Mouse (Mus musculus) hindbrain, postnatal 0 days (tissue): ENCODE data around the gene Ttc39d. TPM values are rescaled to one million over a fixed set of nuclear protein-coding genes. Genes with fewer than 3 reads are reported as not detected.
"Not testable (repeated sequence)": the region's sequence is repeated elsewhere in the genome, so short reads cannot be mapped to it uniquely, and the experiment has no call there.

Source experiments
- ATAC-seq: fragments of 200-750 bp; cut with Nextera tagmentation; 2 replicates; pipeline ENCODE4 v1.8.0; 2017; ENCODE audit warnings: mild to moderate bottlenecking, moderate TSS enrichment, moderate library complexity
- DNase-seq: peaks from one replicate; pipeline ENCODE4 v3.0.0-alpha.2; 2015; ENCODE audit warnings: low spot score
- H3K27ac ChIP-seq: fragments of 300-500 bp; sonication (generic); 2 replicates; pipeline ENCODE4 v1.5.1; 2014; ENCODE audit warnings: mild to moderate bottlenecking
- H3K27me3 ChIP-seq: fragments of 300-500 bp; sonication (generic); 2 replicates; pipeline ENCODE4 v1.6.1; 2014; ENCODE audit warnings: low read length, mixed read lengths; ENCODE audit not compliant: insufficient read depth
- H3K36me3 ChIP-seq: fragments of 300-500 bp; sonication (generic); 2 replicates; pipeline ENCODE4 v1.6.1; 2014; ENCODE audit warnings: low read length, mixed read lengths; ENCODE audit not compliant: insufficient read depth
- H3K4me1 ChIP-seq: fragments of 300-500 bp; sonication (generic); 2 replicates; pipeline ENCODE4 v1.6.1; 2014; ENCODE audit warnings: antibody characterized with exemption, low read length, mixed read lengths; ENCODE audit not compliant: insufficient read depth
- H3K4me2 ChIP-seq: fragments of 300-500 bp; sonication (generic); 2 replicates; pipeline ENCODE4 v1.6.1; 2014; ENCODE audit warnings: low read depth, mild to moderate bottlenecking, low read length, moderate library complexity, mixed read lengths
- H3K4me3 ChIP-seq: fragments of 300-500 bp; sonication (generic); 2 replicates; pipeline ENCODE4 v1.5.1; 2014; ENCODE audit warnings: low read length
- H3K9ac ChIP-seq: fragments of 300-500 bp; sonication (generic); replicated peaks from 2 replicates; pipeline ENCODE4 v1.6.1; 2014; ENCODE audit warnings: mild to moderate bottlenecking, low read length, moderate library complexity, mixed read lengths
- H3K9me3 ChIP-seq: fragments of 300-500 bp; sonication (generic); 2 replicates; pipeline ENCODE4 v1.6.1; 2016; ENCODE audit warnings: low read length, mixed read lengths
- CTCF ChIP-seq: IDR thresholded peaks from 2 replicates; pipeline ENCODE4 v1.5.1; 2016; ENCODE audit warnings: antibody characterized with exemption, control low read depth, low read depth
- WGBS: fragments of 180-500 bp; shearing (Covaris S2); extraction: QIAGEN DNeasy Blood & Tissue Kit; methylation state at CpG from one replicate; pipeline ENCODE4 v1.1.7; 2014; 5-methylcytosine and 5-hydroxymethylcytosine counted together
- polyA plus RNA-seq: library from polyadenylated mRNA; unstranded; fragments of >200 nt; fragmentation: Nextera tagmentation; extraction: Ambion mirVana; gene quantifications from 2 replicates; pipeline ENCODE4 v1.2.1, GENCODE M21; 2015
- total RNA-seq: library from RNA; depleted of rRNA; stranded (reverse); fragments of >200 nt; gene quantifications from 2 replicates; pipeline ENCODE4 v1.2.3, GENCODE M21; 2014

Gene Ttc39d
- total and polyA plus RNA-seq, 2 experiments from 2014 or later, result 0.09 TPM; not detected in 1

DNA sequence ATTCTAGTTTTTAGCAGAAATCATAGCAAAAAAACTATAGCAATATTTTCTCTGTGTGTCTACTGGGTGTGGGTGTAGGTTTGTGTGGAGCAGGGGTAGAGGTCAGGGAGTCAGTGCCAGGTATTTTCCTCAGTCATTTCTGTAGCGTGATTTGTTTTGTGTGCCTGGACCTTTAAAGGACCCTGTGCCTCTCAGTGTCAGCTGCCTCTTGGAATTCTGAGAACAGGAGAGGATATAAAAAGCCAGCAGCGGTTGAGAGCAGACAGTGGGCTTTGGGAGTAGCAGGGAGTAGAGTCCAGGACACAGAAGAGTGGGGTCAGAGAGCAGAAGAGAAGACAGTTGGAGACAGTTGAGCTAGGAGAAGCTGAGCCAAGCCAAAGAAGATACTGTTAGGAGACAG lies 12.9 kb downstream of the Ttc39d start:
- TF ChIP-seq CTCF, result no peak
- Histone ChIP-seq H3K9me3 (no peaks in the 10 kb centered on the region), H3K27me3 (no peaks in the 10 kb centered on the region), H3K4me2 (no peak overlapping the region), H3K4me1 (peaks cover 5% of the 10 kb centered on the region; the same call in 1 of the 2 replicates), H3K36me3 (no peaks in the 10 kb centered on the region), H3K27ac (no peak overlapping the region), H3K4me3 (no peak overlapping the region), H3K9ac (no peak overlapping the region)
- 71% methylated on average over 2 of the region's 2 CpGs for WGBS
- DNase-seq, result no peak
- ATAC-seq, result no peak

DNA sequence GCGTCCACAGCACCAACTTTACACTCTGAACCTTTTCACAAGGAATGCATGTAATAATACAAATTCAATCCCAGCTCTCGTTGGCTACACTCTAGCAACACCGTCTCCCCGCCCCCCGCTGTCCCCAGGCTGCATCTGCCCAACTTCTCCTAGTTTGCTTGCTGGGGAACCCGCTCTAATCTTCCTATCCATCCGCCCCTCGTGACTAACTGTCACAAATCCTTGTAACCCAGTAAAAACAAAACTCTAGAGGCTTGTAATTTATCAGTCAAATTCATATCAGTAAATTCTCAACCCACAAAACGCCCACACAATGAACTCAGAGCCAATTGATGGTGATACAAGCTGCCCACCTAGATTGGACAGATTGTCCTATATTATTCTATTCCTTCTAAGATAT lies 13.9 kb downstream of the Ttc39d start:
- Histone ChIP-seq H3K9me3 (no peaks in the 10 kb centered on the region), H3K4me3 (no peak overlapping the region), H3K4me1 (peaks cover 5% of the 10 kb centered on the region; the same call in 1 of the 2 replicates), H3K4me2 (no peak overlapping the region), H3K27me3 (no peaks in the 10 kb centered on the region), H3K27ac (no peak overlapping the region), H3K9ac (no peak overlapping the region), H3K36me3 (no peaks in the 10 kb centered on the region)
- WGBS, result 75% methylated on average over 9 of the region's 9 CpGs
- ATAC-seq, result no peak
- no peak for TF ChIP-seq CTCF
- DNase-seq, result no peak

DNA sequence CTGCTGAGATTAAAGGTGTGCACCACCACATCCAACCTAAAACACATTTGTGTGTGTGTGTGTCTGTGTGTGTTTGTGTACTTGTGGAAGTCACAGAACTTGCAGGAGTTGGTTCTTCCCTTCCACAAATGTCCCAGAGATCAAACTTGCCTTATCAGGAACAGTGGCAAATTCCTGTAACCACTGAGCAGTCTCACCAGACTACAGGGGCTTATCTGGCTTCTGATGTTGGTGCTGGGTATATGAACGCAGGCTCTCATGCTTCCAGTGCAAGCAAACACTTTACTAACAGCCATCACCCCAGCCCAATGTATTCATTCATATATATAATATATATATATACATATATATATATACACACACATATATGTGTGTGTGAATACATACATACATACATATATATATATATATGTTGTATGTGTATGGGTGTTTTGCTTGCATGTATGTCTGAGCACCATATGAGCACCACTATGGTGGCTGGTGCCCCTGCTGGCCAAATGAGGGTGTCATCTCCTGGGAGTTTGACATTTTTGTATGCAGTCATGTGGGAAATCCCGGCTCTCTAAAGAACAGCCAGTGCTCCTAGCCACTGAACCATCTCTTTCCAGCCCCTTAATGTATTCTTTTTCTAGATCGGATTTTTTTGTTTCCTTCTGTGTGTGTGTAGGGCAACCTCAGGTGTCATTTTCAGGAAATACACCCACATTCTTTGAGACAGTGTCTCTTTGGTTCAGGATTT lies 14.8 kb downstream of the Ttc39d start:
- Histone ChIP-seq H3K4me1 (peaks cover 5% of the 10 kb centered on the region; the same call in 1 of the 2 replicates), H3K9me3 (no peaks in the 10 kb centered on the region), H3K27me3 (no peaks in the 10 kb centered on the region), H3K36me3 (no peaks in the 10 kb centered on the region), H3K4me2 (no peak overlapping the region), H3K4me3 (no peak overlapping the region), H3K9ac (no peak overlapping the region), H3K27ac (no peak overlapping the region)
- ATAC-seq, result no peak
- peak; percentile 44 for TF ChIP-seq CTCF
- WGBS, result 61% methylated on average over 3 of the region's 3 CpGs
- peak; percentile 30 for DNase-seq

DNA sequence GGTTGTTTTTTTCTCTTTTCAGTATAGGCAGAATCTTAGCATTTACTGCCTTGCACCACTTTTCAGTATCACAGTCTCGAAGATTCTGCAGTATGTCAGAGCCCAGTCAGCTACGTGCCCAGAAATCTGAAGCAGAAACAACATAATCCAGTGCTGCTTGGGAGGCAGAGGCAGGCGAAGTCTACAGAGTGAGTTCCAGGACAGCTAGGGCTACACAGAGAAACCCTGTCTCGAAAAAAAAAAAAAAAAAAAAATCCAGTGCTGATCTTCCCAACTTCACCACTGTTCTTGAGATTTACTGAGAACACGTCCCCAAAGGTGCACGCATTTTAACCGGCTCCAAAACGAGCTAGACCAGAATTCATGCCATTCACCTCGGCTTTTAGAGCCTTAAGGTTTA lies 16.6 kb downstream of the Ttc39d start:
- peak overlapping the region; percentile 57 for H3K4me3 ChIP-seq
- no peak for DNase-seq

DNA sequence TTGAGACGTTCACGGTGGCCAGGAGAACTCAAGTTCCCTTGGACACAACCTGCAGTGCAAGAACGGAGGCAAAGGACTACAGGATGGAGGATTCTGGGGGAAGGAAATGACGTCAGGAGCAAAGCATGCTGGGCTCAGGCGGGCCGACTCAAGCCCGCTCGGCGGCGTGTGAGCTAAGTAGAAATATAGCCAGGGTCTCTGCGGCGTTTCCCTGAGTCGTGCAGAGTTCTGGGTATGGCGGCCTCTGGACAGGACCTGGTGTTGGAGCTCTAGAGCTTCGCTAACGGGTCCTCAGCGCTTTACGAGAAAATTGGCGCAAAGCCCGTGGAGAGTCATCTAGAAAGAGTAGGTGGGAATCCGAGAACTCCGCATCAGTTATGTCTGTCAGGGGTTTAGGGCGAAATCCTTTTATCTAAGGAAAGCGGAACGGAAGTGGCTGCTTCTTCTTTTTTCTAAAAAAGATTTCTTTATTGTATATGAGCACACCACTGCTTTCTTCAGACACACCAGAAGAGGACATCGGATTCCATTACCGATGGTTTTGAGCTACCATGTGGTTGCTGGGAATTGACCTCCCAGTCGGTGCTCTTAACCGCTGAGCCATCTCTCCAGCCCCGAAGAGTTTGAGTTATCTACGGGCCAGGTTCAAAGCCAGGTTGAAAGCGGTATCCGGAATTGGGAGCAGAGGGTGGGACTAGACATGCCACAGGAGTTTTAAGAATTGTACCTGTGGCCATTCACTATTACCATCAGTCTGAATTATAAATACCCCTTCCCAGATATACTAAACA lies 17.3 kb downstream of the Ttc39d start, which contains the start of gene Gemin6:
TSS of gene Gemin6 (plus strand) at position 116 of the 791 bp plus-strand sequence.
- DNase-seq, result peak; percentile 96
- Histone ChIP-seq H3K4me1 (peaks cover 5% of the 10 kb centered on the region; the same call in 1 of the 2 replicates), H3K4me3 (peak within 1 kb of the TSS; percentile 57), H3K4me2 (peak within 1 kb of the TSS; percentile 70), H3K36me3 (no peaks in the 10 kb centered on the region), H3K27ac (peak within 1 kb of the TSS; percentile 85), H3K27me3 (no peaks in the 10 kb centered on the region), H3K9ac (peak within 1 kb of the TSS; percentile 60), H3K9me3 (no peaks in the 10 kb centered on the region)
- no peak for TF ChIP-seq CTCF
- under 1% methylated on average over 33 of the region's 33 CpGs for WGBS
- peak; percentile 97 for ATAC-seq

More for the DNA sequence above, 16.6 kb downstream of the Ttc39d start:
- peak; percentile 63 for ATAC-seq
- Histone ChIP-seq H3K27ac (peak overlapping the region; percentile 85; the same call in 1 of the 2 replicates), H3K9ac (peak overlapping the region; percentile 60), H3K27me3 (no peaks in the 10 kb centered on the region), H3K4me2 (peak overlapping the region; percentile 70), H3K36me3 (no peaks in the 10 kb centered on the region), H3K4me1 (peaks cover 5% of the 10 kb centered on the region; the same call in 1 of the 2 replicates), H3K9me3 (no peaks in the 10 kb centered on the region)
- WGBS, result 7% methylated on average over 9 of the region's 9 CpGs
- no peak for TF ChIP-seq CTCF

DNA sequence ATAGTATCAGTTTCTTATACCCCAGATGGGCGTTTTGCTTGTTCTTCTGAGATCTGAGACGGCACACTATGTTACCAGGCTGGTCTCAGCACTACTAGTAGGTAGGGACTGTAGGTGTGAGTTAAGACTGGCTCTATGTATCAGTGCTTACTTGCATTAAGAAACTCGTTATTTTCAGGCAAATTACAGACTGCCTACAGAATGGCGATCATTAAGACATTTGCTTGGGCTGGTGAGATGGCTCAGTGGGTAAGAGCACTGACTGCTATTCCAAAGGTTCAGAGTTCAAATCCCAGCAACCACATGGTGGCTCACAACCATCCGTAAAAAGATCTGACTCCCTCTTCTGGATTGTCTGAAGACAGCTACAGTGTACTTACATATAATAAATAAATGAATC lies 17.9 kb downstream of the Ttc39d start:
- H3K4me3 ChIP-seq, result peak overlapping the region; percentile 57
- DNase-seq, ATAC-seq, H3K9me3 ChIP-seq, H3K4me1 ChIP-seq, H3K27me3 ChIP-seq, H3K36me3 ChIP-seq: not testable (repeated sequence)
- H3K4me2 ChIP-seq, result peak overlapping the region; percentile 70
- WGBS, result 51% methylated on average over 4 of the region's 5 CpGs
- 0 out of 2 replicates have a peak overlapping the region, but pooled peaks have one; percentile 60 for H3K9ac ChIP-seq
- H3K27ac ChIP-seq, result peak overlapping the region; percentile 85; the same call in 1 of the 2 replicates
